Mouse (Mus musculus) kidney, embryonic 16.5 days (tissue): ENCODE results near the gene Ift43. TPM values are rescaled to one million over a fixed set of nuclear protein-coding genes. Genes with fewer than 3 reads are reported as not detected.

ENCODE experiments used
- ATAC-seq: fragments of 200-750 bp; cut with Nextera tagmentation; 2 replicates; pipeline ENCODE4 v1.8.0; 2017; ENCODE audit warnings: moderate TSS enrichment; ENCODE audit not compliant: low FRiP score, low TSS enrichment
- H3K27ac ChIP-seq: fragments of 300-500 bp; sonication (generic); 2 replicates; pipeline ENCODE4 v1.5.1; 2014; ENCODE audit warnings: low read length
- H3K27me3 ChIP-seq: fragments of 300-500 bp; sonication (generic); 2 replicates; pipeline ENCODE4 v1.6.1; 2014; ENCODE audit warnings: low read length, control low read depth, mixed read lengths; ENCODE audit not compliant: insufficient read depth
- H3K36me3 ChIP-seq: fragments of 300-500 bp; sonication (generic); 2 replicates; pipeline ENCODE4 v1.6.1; 2014; ENCODE audit warnings: low read length, control low read depth, mixed read lengths; ENCODE audit not compliant: insufficient read depth
- H3K4me1 ChIP-seq: fragments of 300-500 bp; sonication (generic); 2 replicates; pipeline ENCODE4 v1.6.1; 2014; ENCODE audit warnings: low read length, control low read depth, mixed read lengths; ENCODE audit not compliant: insufficient read depth
- H3K4me2 ChIP-seq: fragments of 300-500 bp; sonication (generic); replicated peaks from 2 replicates; pipeline ENCODE4 v1.6.1; 2014; ENCODE audit warnings: low read depth, low read length
- H3K4me3 ChIP-seq: fragments of 300-500 bp; sonication (generic); 2 replicates; pipeline ENCODE4 v1.5.1; 2014; ENCODE audit warnings: mild to moderate bottlenecking, low read length
- H3K9ac ChIP-seq: fragments of 300-500 bp; sonication (generic); replicated peaks from 2 replicates; pipeline ENCODE4 v1.6.1; 2014; ENCODE audit warnings: low read length
- H3K9me3 ChIP-seq: fragments of 300-500 bp; sonication (generic); 2 replicates; pipeline ENCODE4 v1.6.1; 2016; ENCODE audit warnings: low read length, control low read depth
- WGBS: fragments of 180-500 bp; shearing (Covaris S2); extraction: QIAGEN DNeasy Blood & Tissue Kit; methylation state at CpG from one replicate; pipeline ENCODE4 v1.1.7; 2014; 5-methylcytosine and 5-hydroxymethylcytosine counted together
- polyA plus RNA-seq: library from polyadenylated mRNA; unstranded; fragments of >200 nt; fragmentation: Nextera tagmentation; extraction: Ambion mirVana; gene quantifications from 2 replicates; pipeline ENCODE4 v1.2.1, GENCODE M21; 2015

Ift43 gene
- polyA plus RNA-seq, 1 experiment from 2014 or later: 76.7 TPM

DNA sequence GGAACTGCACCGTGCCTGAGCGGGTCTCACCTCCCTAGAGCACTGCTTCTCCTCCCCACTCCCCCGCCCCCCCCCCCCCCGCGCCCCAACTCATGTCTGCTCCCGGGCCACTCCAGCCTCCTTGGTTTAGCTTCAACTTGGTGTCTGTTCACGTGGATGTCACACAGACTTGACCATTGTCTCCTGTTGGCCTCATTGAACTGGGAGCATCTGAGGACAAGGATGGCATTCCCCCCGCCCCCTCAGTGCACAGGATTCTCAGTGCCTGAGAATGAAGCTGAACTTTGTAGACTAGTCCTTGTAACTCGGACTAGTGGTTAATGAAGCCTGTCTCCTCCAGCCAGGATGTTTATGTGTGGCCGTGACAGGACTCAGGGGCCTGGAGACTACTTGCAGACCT lies 23.2 kb downstream of the Ift43 start:
- no peak for ATAC-seq

DNA sequence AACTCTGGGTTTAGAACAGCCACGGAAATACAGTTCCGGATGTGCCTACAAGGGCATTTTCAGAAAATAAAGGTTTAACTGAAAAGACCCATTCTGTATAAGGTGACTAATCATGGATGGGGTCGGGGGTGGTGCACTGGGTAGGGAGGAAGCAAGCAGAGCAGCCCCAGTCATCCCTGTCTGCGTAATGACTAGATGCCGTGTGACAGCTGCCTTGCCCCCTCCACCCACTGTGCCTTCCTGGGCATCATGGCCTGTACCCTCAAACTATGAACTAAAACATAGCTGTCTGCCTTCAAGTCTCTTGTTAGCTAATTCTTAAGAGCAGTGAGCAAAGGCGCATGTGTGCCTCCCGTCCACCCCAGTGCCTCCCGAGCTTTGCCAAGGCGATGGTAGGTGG lies 23.7 kb downstream of the Ift43 start:
- H3K4me2 ChIP-seq: no peak overlapping the region
- no peak overlapping the region for H3K9ac ChIP-seq
- H3K9me3 ChIP-seq: no peaks in the 10 kb centered on the region
- WGBS: 84% methylated on average over 9 of the region's 9 CpGs
- H3K36me3 ChIP-seq: 0 out of 2 replicates have a peak, but pooled peaks cover 2% of the 10 kb centered on the region
- no peak for ATAC-seq
- H3K4me1 ChIP-seq: peaks cover 20% of the 10 kb centered on the region
- H3K27me3 ChIP-seq: no peaks in the 10 kb centered on the region
- H3K27ac ChIP-seq: no peak overlapping the region
- H3K4me3 ChIP-seq: no peak overlapping the region

More for the DNA sequence above, 23.2 kb downstream of the Ift43 start:
- H3K27me3 ChIP-seq: no peaks in the 10 kb centered on the region
- H3K9ac ChIP-seq: no peak overlapping the region
- H3K27ac ChIP-seq: no peak overlapping the region
- no peak overlapping the region for H3K4me3 ChIP-seq
- H3K4me1 ChIP-seq: peaks cover 20% of the 10 kb centered on the region
- H3K36me3 ChIP-seq: 0 out of 2 replicates have a peak, but pooled peaks cover 2% of the 10 kb centered on the region
- H3K4me2 ChIP-seq: no peak overlapping the region
- H3K9me3 ChIP-seq: no peaks in the 10 kb centered on the region
- 48% methylated on average over 7 of the region's 10 CpGs for WGBS

DNA sequence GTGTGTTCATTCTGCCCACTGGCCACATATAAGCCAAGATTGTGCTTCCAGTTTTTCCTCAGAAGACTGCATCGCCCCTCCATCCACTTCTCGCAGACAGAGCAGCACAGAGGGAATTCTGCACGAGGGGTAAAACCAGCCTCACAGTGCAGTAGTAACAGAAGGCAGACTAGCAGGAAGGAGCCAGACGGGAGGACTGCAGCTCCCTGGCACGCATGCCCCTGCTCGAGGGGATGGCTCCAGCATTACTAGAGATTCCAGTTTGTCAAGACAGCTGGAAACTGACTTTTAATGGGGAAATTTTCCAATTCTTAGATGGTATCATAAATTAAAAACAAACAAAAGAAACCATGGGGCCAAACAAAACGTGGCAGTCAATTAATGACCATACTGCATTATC lies 25.3 kb downstream of the Ift43 start:
- Histone ChIP-seq H3K9me3 (no peaks in the 10 kb centered on the region), H3K4me1 (peaks cover 20% of the 10 kb centered on the region), H3K9ac (no peak overlapping the region), H3K27me3 (no peaks in the 10 kb centered on the region), H3K4me3 (no peak overlapping the region), H3K4me2 (no peak overlapping the region), H3K36me3 (0 out of 2 replicates have a peak, but pooled peaks cover 2% of the 10 kb centered on the region), H3K27ac (no peak overlapping the region)
- ATAC-seq: no peak
- 78% methylated on average over 7 of the region's 7 CpGs for WGBS

DNA sequence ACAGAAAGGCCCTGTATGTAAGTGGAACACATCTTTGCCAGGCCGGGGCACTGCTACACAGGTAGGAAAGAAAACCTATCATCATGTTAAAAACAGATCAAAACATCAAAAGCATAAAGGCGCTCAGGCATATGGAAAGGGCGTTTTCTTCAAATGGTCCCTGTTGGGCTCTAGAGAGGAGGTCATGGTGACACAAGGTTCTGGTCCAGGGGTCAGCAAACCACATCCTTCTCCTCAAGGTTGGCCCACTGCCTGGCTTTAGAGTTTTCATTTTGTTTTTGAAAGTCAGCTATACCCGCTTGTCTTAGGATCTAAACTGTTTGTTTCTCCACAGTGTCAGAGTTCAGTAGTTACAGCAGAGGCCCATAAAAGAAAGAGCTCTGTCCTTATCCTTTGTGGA lies 27.2 kb downstream of the Ift43 start:
- no peak overlapping the region for H3K4me2 ChIP-seq
- H3K27me3 ChIP-seq: no peaks in the 10 kb centered on the region
- no peak for ATAC-seq
- H3K9me3 ChIP-seq: no peaks in the 10 kb centered on the region
- peaks cover 10% of the 10 kb centered on the region for H3K4me1 ChIP-seq
- no peak overlapping the region for H3K4me3 ChIP-seq
- WGBS: 60% methylated on average over 4 of the region's 4 CpGs
- no peak overlapping the region for H3K9ac ChIP-seq
- H3K36me3 ChIP-seq: 0 out of 2 replicates have a peak, but pooled peaks cover 2% of the 10 kb centered on the region
- no peak overlapping the region for H3K27ac ChIP-seq

DNA sequence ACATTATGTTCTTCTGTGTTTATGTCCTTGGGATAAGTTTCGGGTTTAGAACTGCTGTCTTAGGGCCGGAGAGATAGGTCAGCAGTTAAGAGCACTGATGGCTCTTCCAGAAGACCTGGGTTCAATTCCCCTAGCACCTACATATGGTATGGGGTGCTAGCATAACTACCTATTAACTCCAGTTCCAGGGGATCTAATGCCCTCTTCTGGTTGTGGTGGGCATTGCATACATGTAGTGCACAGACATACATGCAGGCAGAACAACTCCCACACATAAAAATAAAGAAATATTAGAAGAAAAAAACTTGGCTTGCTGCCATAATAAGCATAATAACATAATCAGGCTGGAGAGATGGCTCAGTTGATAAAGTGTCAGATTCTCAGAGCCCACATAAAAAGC lies 28.3 kb downstream of the Ift43 start:
- H3K36me3 ChIP-seq: 0 out of 2 replicates have a peak, but pooled peaks cover 2% of the 10 kb centered on the region
- ATAC-seq: no peak

DNA sequence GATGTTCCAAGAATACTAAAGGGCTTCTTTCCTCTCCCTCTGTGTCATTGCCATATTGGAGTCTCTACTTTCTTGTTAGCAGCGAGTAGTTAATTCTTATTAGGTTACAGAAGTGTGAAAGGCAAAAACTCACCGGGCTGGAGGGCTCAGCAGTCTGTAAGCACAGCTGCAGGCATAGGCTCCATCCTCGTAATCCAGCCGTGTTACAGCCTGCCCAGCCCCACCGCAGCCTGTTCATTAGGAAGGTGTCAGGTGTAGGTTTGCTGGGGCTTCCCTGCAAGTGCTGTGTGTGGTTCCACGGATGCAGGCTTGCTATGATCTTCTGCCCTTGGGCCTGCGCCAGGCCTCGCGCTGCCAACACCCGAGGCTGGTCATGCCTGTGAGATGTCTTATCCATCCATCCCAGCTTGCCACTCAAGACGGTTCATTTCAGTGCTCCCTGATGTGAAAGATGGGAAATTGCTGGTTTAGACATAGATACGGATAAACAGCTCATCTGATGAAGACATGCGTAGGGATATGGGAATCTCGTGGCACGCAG lies 34.0 kb downstream of the Ift43 start:
- no peaks in the 10 kb centered on the region for H3K36me3 ChIP-seq
- no peaks in the 10 kb centered on the region for H3K9me3 ChIP-seq
- 85% methylated on average over 15 of the region's 15 CpGs for WGBS
- H3K27ac ChIP-seq: no peak overlapping the region
- no peak overlapping the region for H3K4me3 ChIP-seq
- no peaks in the 10 kb centered on the region for H3K27me3 ChIP-seq
- H3K4me2 ChIP-seq: no peak overlapping the region
- H3K4me1 ChIP-seq: no peaks in the 10 kb centered on the region
- ATAC-seq: no peak
- no peak overlapping the region for H3K9ac ChIP-seq

More for the DNA sequence above, 28.3 kb downstream of the Ift43 start:
- H3K4me1 ChIP-seq: peaks cover 4% of the 10 kb centered on the region; the same call in 1 of the 2 replicates
- no peak overlapping the region for H3K27ac ChIP-seq
- H3K4me3 ChIP-seq: no peak overlapping the region
- H3K4me2 ChIP-seq: no peak overlapping the region
- no peaks in the 10 kb centered on the region for H3K27me3 ChIP-seq
- no peak overlapping the region for H3K9ac ChIP-seq
- H3K9me3 ChIP-seq: no peaks in the 10 kb centered on the region
- WGBS: 94% methylated on average over 2 of the region's 2 CpGs

DNA sequence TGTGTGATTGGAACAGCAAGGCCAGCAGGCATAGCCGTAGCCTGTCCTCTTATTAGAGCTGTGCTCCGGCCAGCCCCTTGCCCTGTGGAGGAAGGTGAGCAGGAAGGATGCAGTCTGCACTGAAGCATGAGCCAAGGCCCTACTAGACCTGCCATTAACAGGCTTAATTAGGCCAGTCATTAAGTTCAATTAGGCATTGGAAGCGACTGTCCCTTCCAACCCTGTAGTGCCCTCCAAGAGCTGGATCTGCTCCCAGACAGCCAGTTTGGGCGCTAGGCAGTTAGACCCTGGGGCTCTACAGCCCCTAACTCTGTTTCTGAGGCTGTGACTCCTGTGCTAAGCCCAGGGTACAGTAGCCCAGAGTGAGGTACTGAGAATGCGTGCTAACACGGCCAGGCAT lies 41.7 kb downstream of the Ift43 start:
- Histone ChIP-seq H3K4me2 (no peak overlapping the region), H3K27me3 (no peaks in the 10 kb centered on the region), H3K36me3 (no peaks in the 10 kb centered on the region), H3K9me3 (no peaks in the 10 kb centered on the region), H3K4me1 (no peaks in the 10 kb centered on the region), H3K4me3 (no peak overlapping the region), H3K27ac (no peak overlapping the region), H3K9ac (no peak overlapping the region)
- WGBS: 74% methylated on average over 6 of the region's 6 CpGs
- ATAC-seq: no peak

DNA sequence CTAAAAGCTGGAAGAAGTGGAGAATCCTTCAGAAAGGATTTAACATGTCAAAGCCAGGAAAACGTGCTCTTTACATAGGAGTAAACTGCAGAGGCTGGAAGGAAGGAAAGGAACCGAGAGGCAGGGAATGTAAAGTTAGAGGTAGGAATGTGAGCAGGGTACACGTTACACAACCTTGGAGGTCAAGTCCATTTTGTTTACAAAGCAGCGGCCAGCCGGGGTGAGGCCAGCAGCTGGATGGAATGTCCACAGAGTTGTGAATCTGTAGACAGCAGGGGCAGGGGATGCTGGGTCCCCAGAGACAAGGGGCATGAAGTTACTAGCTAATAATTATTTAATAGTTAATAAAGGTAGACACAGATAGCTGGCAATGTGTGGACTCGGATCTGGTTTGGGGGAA lies 45.8 kb downstream of the Ift43 start:
- whole genome bisulfite sequencing: 31% methylated on average over 6 of the region's 6 CpGs
- Histone ChIP-seq H3K27me3 (no peaks in the 10 kb centered on the region), H3K9me3 (no peaks in the 10 kb centered on the region), H3K4me2 (no peak overlapping the region), H3K4me3 (no peak overlapping the region), H3K9ac (no peak overlapping the region), H3K36me3 (no peaks in the 10 kb centered on the region), H3K27ac (no peak overlapping the region), H3K4me1 (peaks cover 3% of the 10 kb centered on the region; the same call in 1 of the 2 replicates)
- ATAC-seq: no peak

DNA sequence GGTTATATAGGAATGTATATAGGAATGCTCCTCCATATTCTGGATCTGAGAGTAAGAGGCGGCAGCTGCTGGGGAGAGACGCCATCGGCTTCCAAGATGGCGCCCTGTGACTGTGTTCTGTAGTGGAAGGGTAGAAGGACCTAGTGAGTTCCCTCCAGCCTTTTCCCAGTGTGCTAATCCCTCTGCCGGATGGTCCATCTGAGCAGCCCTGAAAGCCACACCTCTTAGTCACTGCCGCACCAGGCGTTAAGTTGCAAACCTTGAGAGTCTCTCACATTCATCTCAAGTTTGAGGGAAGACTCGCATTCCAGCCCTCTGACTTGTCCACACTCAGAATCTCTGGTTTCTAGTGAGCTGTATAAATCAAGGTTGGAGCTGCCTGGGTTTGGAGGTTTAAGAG lies 46.7 kb downstream of the Ift43 start:
- Histone ChIP-seq H3K27ac (no peak overlapping the region), H3K4me2 (no peak overlapping the region), H3K9ac (no peak overlapping the region), H3K9me3 (no peaks in the 10 kb centered on the region), H3K36me3 (no peaks in the 10 kb centered on the region), H3K4me3 (no peak overlapping the region), H3K4me1 (peaks cover 3% of the 10 kb centered on the region; the same call in 1 of the 2 replicates), H3K27me3 (no peaks in the 10 kb centered on the region)
- ATAC-seq: no peak
- 82% methylated on average over 8 of the region's 8 CpGs for WGBS

DNA sequence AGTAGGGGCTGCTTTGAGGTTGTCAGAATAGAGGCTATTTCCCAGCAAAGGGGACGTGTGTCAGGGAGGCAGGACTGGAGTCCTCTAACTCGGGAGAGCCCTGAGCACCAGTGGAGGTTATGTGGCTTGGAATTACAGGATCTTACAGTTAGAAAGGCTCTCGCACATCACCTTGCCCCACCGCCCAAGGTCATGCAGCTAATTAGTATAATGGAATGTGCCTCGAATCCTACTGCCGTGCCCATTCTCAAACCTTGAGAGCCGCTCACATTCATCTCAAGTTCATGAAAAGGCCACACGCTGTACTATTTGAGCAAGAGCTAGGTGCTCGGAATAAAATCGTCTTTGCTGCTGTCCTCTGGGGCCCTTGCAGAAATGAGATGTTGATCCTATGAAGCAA lies 47.4 kb downstream of the Ift43 start:
- Histone ChIP-seq H3K9ac (no peak overlapping the region), H3K4me3 (no peak overlapping the region), H3K36me3 (no peaks in the 10 kb centered on the region), H3K27ac (no peak overlapping the region), H3K27me3 (no peaks in the 10 kb centered on the region), H3K9me3 (no peaks in the 10 kb centered on the region), H3K4me2 (no peak overlapping the region), H3K4me1 (peaks cover 3% of the 10 kb centered on the region; the same call in 1 of the 2 replicates)
- no peak for ATAC-seq
- 62% methylated on average over 10 of the region's 10 CpGs for WGBS
